Mouse (Mus musculus) heart, adult 8-10 months (tissue): ENCODE measurements around the gene Ss18l1. TPM values are rescaled to one million over a fixed set of nuclear protein-coding genes. Genes with fewer than 3 reads are reported as not detected.

Experiments
- DNase-seq: peaks from one replicate; pipeline ENCODE4 v3.0.0; 2022; ENCODE audit warnings: low spot score
- total RNA-seq, 4 experiments: library from RNA; stranded (reverse); gene quantifications; 2 replicates each; pipeline ENCODE4 v1.2.4; 2022

The Ss18l1 gene
- total RNA-seq, 4 experiments from 2014 or later, result 1.6 to 3.1 (median 2.4) TPM

DNA sequence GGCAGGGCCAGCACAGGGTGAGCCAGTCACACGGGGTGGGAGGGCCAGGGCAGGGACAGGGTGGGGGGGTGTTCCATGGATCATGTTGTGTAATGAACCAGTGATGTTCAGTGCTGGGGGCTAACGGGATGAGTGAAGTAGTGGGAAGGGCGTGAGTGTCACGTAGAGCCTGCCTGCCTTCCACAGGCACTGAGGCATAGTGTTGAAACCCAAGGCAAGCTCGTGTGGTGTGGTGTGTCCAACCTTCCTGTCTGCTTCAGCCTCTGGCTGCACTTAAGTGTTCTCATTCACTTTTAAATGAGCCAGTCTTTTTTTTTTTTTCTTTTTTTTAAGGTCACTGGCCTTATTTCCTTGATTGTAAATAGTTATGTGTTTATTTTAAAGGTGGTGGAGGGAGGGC is 7.6 kb upstream of the Ss18l1 start:
- DNase-seq, result no peak

- no peak for DNase-seq
These were observed 1.9 kb upstream of the Ss18l1 start for GRCm38 (mm10) chr2:180040406-180040805.

- DNase-seq, result no peak
These were observed 593 bp upstream of the Ss18l1 start for GRCm38 (mm10) chr2:180041577-180042255.

DNA sequence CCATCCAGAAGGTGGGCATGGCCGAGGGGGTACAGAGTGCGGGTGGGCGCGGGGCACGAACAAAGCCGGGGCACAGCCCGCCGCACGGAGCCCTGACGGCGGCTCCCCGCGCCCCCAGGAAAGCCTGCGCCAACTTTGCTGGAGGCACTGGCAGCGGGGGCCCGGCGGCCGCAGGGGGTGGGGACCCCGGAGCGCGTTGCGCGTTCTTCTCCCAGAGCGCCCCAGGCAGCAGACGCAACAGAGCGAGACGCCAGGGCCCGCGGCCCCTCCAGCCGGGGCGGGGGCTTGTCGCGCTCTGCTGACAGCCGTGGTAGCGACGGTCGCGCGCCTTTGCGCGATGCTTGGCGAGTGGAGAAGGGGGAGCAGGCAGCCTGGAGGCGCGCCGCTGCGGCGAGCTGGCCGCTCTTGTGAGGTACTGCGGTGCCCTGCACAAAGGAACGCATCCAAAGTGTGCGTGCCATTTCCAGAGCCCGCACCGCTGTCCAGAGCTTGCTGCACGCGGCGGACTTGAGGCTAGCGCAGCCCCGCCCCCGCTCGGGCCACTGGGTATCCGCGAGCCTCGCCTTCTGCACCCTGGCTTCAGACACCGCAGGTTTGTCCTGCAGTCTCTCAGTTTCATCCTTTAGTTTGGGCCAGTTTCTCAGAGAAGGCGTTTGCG is 678 bp downstream of the Ss18l1 start:
- DNase-seq, result no peak

- peak; percentile 68 for DNase-seq
These were observed 3.0 kb downstream of the Ss18l1 start for GRCm38 (mm10) chr2:180045283-180045682.

DNA sequence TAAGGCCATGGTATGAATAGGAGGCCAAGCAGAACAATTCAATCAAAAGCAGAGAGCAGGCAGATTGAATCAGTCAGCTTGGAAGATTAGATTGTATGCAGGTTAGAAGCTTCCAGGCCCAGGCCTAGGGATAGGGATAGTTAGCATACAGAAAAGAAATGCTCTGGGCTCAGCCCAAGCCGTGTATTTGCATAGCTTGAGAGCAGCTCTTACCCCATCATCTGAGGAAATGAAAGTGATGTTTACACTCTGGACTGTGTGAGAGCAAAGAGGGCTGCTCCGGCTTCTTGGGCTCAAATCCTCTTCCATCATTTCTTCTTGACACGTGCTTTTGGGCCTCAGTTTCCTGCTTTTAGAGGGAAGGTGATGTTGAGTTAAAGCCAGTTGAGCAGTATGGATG is 5.3 kb downstream of the Ss18l1 start:
- no peak for DNase-seq

GRCm38 (mm10) chr2:180047980-180048635 is 5.8 kb downstream of the Ss18l1 start:
- no peak for DNase-seq

DNA sequence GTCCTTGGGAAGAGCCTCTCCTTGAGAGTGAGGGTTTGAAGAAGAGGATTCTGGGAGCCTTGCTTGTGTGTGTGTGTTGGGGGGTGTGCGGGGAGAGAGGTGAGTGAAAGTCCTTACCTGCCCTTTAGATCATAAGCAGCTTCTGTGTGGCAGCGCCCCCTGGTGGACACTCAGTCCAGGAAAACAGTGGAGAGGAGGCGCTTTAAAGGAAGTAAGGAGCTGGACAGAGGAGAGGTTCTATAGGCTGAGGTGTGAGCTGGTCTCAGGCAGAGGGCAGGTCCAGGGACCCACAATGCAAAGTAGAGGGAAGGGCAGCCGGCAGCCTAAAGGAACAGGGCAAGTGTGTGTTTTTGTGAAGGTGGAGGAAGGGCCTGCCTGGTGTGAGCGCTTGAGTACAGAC is 8.7 kb downstream of the Ss18l1 start:
- peak; percentile 74 for DNase-seq

DNA sequence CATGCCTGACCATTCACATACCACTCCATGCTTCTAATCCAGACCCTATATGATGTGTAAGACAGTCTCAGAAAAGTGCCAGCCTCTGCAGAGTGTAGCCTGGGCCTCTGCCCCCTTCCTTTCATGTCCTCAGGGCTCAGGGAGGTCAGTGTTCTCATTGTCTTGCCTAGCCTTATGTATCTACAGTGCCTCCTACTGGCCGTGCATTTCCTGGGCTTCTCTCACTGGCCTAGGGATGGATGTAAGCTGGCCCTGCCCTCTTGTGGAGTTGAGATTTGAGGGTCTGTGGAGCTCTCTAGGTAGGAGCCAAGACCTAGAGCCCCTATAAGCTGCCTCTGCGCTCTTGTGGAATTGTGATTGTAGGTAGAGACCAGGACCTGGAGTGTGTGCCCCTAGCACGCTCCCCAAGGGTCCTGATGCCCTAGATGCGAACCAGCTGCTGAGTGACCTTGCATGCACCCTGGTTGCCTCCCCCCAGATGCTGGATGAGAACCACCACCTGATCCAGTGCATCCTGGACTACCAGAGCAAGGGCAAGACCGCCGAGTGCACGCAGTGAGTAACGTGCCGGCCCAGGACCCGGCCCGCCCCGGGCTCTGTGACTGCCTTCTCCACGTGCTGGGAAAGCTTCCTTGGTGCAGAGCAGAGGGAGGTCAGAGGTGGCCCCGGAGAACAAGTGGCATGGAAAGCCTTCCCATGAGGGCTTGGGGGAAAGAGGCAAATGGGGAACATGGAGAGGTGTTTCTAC is 9.9 kb downstream of the Ss18l1 start:
- DNase-seq, result no peak

GRCm38 (mm10) chr2:180053001-180053400 is 10.7 kb downstream of the Ss18l1 start:
- no peak for DNase-seq

- no peak for DNase-seq
These were observed 21.2 kb downstream of the Ss18l1 start for GRCm38 (mm10) chr2:180063338-180064131.

DNA sequence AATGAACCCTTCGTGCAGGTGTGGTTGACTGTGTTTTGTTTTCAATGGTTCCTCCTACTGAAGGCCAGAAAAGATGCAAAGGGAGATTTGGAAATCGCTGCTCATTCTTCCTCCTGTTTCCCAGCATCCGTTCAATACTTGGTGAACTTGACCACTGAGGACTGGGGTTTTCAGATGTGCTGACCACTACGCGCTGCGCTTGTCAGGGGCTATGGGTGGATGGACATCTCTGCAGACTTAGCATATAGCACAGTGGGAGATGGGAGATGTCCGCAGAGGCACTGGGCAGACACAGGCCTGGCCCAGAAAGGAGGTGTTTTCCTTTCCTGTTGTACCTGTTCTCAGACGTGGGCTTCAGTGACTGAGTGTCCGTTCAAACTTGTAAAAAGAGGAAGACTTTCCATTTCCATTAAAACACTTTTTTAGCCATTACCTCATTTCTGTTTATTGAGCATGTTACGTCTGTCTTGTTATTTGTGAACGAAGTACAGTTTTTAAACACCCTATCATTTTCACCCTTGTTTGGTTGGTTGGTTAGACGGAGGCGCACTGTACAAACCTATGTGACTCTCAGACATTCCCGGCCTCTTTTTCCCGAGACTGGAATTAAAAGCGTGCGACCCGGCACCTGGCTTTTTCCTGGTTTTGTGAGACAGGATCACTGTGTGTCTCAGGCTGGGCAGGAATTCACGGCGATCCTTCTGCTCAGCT is 27.6 kb downstream of the Ss18l1 start:
- DNase-seq, result no peak

DNA sequence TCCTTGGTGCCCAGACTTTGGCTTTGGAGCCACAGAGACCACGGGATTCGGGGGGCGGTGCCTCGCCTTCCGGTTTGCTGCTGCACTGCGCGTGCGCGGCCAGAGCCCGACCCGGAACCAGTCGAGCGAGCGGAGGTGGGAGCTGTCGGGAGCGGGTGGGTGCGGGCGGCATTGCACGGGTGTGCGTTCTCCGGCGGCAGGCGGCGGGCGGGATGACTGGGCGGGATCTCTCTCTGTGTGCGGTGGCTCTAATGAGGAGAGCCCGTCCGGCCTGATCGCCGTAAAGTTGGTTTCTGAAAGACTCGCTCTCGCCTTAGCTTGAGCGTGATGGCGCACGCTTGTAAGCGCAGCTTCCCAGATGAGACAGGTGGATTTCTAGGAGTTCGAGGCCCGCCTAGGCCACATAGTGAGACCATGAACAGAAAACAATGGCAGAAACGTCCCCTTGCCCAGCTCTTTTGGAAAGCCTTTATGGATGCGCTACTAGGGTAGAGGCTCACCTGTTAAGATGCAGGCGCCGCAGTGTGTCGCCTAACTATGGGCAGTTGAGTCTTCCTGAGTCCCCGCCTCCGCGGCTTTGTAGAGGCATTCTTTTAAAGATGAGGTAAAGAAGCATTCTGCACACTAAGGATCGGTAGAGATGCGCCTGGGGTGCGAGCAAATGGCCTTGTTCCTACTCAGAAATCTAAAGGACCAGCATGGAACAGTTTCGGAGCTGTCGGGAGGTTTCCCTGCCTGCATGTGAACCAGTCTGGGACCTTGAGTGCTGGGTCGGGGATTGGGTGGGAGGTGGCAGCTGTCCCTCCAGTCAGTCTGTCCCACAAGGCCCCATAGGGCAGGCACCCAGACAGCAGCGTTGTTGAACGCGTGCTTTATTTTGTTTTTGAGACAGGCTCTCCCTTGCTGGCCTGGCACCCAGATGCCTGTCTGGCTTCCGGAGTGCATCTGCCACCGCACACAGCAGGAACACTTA is 28.5 kb downstream of the Ss18l1 start, which contains the start of gene Mtg2:
Gene Mtg2 (plus strand): TSS at position 108 of the 973 bp plus-strand sequence.
- DNase-seq, result peak; percentile 96

DNA sequence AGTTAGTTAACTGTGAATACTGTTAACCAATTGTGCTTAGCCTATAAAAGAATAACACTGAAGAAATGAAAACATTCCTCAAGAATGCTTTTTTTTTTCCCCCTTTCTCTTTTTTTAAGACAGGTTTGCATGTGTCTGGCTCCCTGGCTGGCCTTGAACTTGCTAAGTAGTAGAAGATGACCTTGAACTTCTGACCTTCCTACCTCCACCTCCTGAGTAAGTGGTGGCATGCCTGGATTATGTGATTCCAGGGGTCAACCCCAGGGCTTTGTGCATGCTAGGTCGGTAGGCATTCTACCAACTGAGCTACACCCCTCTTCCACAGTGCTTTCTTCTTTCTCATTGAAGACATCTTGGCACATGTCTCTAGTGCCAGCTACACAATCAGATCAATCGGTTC is 29.4 kb downstream of the Ss18l1 start:
- no peak for DNase-seq

- no peak for DNase-seq
These were observed 30.6 kb downstream of the Ss18l1 start for GRCm38 (mm10) chr2:180072886-180073285.

GRCm38 (mm10) chr2:180077622-180078021 is 35.3 kb downstream of the Ss18l1 start:
- no peak for DNase-seq

DNA sequence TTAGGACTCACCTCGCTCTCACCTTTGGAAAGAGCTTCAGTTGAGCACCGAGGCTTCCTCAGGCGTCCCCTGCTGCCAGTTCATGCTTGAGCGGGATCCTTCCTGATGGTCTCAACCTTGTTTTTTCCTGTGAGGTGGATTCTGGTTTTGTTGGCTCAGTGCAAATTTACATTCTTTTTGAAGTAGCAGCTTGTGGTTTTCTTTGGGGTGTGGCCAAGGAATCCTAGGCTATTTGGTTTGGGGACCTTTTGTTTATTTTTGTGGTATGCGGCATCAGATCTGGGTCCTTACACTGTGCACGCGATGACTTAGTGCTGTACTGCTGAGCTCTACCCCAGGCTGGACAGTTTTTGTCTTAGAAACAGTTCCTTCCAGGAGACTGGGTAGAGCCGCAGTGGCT is 38.4 kb downstream of the Ss18l1 start:
- no peak for DNase-seq

GRCm38 (mm10) chr2:180083063-180083462 is 40.8 kb downstream of the Ss18l1 start:
- DNase-seq, result no peak

- DNase-seq, result no peak
These were observed 42.3 kb downstream of the Ss18l1 start for GRCm38 (mm10) chr2:180084565-180084964.
